Mouse (Mus musculus): ENCODE measurements around the gene Hspa1b. TPM values are rescaled to one million over a fixed set of nuclear protein-coding genes. Genes with fewer than 3 reads are reported as not detected.

Gene Hspa1b
- polyA plus RNA-seq, 1 experiment, result 2.6 TPM

DNA sequence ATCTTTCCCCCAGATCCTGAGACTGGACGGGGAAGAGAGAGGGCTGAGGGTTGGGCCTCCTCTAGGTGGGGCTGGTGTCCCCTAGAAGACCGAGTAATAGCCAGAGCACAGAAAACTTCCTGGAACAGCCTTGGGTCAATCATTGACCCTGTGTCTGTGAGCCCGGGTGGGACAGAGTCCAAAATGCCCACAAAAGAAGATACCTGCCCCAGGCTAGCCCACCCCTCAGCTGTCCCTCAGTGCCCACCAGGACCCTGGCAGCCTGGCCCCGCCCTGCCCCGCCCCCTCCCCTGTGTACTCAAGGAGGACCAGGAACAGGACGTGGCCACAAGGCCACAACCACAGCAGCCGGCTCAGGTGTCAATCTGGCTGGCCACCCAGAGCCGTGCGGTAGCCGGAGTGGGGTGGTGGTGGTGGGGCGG, 43.6 kb downstream of the Hspa1b start:
- H3K27me3 ChIP-seq (ENCODE audit: control insufficient read depth, insufficient read depth, low read length), result no peaks in the 10 kb centered on the region
- peaks cover 13% of the 10 kb centered on the region for H3K4me1 ChIP-seq (ENCODE audit: control insufficient read depth, insufficient read depth, low read length)
- no peak overlapping the region for H3K27ac ChIP-seq (ENCODE audit: control insufficient read depth, insufficient read depth, low read depth, low read length)
- TF ChIP-seq CTCF (IDR thresholded peaks at IDR 0.05; ENCODE audit: control insufficient read depth, insufficient read depth, insufficient replicate concordance, low read depth, low read length) (no peak), POLR2A (IDR thresholded peaks at IDR 0.05; ENCODE audit: control insufficient read depth, low read depth, low read length) (no peak)
- H3K36me3 ChIP-seq (ENCODE audit: control insufficient read depth, insufficient read depth, low read length), result no peaks in the 10 kb centered on the region; the same call in 1 of the 2 replicates
- no peak overlapping the region for H3K4me3 ChIP-seq (ENCODE audit: control insufficient read depth, low read depth, low read length)

DNA sequence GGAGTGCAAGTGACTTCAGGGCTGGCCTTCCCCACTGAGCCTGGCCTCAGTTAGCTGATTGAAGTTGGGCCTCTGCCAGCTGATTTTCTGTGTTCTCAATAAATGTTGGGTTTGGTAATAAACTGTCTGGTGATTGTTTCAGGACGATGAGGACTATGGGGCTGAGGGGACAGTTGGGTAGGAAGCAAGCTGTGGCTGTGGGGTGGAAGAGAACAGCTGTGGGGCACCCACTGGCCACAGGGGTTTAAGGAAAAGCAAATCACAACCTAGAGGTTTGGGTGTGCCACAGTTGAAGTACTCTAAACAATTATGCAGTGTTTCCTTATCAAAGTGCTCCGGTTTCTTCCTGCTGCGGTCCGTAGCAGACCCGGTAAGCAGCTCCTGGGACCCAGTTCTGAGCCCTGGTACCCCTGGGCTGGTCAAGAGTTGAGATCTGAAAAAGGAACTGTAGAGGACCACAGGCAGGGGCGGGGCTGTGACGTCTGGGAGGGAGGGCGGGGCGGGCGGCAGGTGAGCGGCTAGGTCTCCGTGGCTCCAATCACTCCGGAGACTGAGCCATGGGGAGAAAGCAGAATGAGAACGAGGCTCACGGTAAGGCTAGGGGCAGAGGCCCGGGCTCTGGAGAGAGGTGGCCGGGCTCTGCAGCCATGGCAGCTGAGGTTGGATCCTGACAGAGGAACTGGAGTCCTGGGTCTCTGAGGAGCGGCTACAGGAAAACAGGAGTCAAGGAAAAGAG, 44.9 kb downstream of the Hspa1b start, which contains the start of gene Slc44a4:
TSS of gene Slc44a4 (plus strand) at position 537 of the 736 bp plus-strand sequence.
- no peak within 1 kb of the TSS for H3K4me3 ChIP-seq (ENCODE audit: control insufficient read depth, low read depth, low read length)

DNA sequence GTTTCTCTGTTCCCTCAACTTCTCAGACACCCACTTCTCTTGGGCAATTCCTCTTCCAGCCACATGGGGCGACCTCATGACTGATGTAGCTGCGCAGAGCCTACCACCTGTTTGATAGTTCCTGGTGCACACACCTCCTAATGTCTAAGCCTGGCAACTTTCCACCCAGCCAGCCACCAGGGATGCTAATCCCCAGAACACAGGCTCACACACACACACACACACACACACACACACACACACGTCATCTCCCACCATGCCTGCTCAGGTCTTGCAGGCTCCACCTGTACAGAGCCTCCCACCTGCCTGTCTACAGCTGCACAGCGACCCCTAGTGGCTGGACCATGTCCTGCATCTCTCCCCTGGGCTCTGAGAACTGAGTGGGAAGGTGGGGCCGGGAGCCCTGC, 47.1 kb downstream of the Hspa1b start:
- Histone ChIP-seq H3K27ac (ENCODE audit: control insufficient read depth, insufficient read depth, low read depth, low read length) (no peak overlapping the region), H3K4me3 (ENCODE audit: control insufficient read depth, low read depth, low read length) (no peak overlapping the region), H3K36me3 (ENCODE audit: control insufficient read depth, insufficient read depth, low read length) (no peaks in the 10 kb centered on the region; the same call in 1 of the 2 replicates), H3K27me3 (ENCODE audit: control insufficient read depth, insufficient read depth, low read length) (no peaks in the 10 kb centered on the region), H3K4me1 (ENCODE audit: control insufficient read depth, insufficient read depth, low read length) (peaks cover 13% of the 10 kb centered on the region)
- no peak for TF ChIP-seq POLR2A (IDR thresholded peaks at IDR 0.05; ENCODE audit: control insufficient read depth, low read depth, low read length)
- TF ChIP-seq CTCF (IDR thresholded peaks at IDR 0.05; ENCODE audit: control insufficient read depth, insufficient read depth, insufficient replicate concordance, low read depth, low read length), result peak; percentile 92

More for the DNA sequence above, 44.9 kb downstream of the Hspa1b start, which contains the start of gene Slc44a4:
- no peak for TF ChIP-seq POLR2A (IDR thresholded peaks at IDR 0.05; ENCODE audit: control insufficient read depth, low read depth, low read length)
- TF ChIP-seq CTCF (IDR thresholded peaks at IDR 0.05; ENCODE audit: control insufficient read depth, insufficient read depth, insufficient replicate concordance, low read depth, low read length), result no peak
- peaks cover 13% of the 10 kb centered on the region for H3K4me1 ChIP-seq (ENCODE audit: control insufficient read depth, insufficient read depth, low read length)
- H3K36me3 ChIP-seq (ENCODE audit: control insufficient read depth, insufficient read depth, low read length), result no peaks in the 10 kb centered on the region; the same call in 1 of the 2 replicates
- no peak within 1 kb of the TSS for H3K27ac ChIP-seq (ENCODE audit: control insufficient read depth, insufficient read depth, low read depth, low read length)
- no peaks in the 10 kb centered on the region for H3K27me3 ChIP-seq (ENCODE audit: control insufficient read depth, insufficient read depth, low read length)

DNA sequence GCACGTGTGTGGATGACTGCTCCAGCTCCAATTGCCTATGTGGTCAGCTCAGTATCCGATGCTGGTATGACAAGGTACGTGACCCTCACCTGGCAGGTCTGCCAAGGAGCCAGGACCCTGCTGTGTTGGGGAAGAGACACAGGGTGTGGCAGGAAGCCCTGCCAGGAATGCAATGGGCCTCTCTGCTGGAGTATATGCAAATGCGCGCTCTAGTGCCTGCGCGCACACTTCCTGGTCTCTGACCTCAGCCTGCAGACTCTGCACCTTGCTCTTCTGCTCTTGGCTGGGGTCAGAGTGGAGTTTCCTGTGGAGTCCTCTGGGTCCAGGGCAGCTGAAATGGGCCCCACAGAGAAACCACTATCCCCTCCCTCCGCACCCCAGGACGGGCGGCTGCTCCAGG, 48.1 kb downstream of the Hspa1b start:
- TF ChIP-seq POLR2A (IDR thresholded peaks at IDR 0.05; ENCODE audit: control insufficient read depth, low read depth, low read length) (no peak), CTCF (IDR thresholded peaks at IDR 0.05; ENCODE audit: control insufficient read depth, insufficient read depth, insufficient replicate concordance, low read depth, low read length) (no peak)
- H3K27ac ChIP-seq (ENCODE audit: control insufficient read depth, insufficient read depth, low read depth, low read length), result no peak overlapping the region
- H3K4me3 ChIP-seq (ENCODE audit: control insufficient read depth, low read depth, low read length), result no peak overlapping the region
- H3K36me3 ChIP-seq (ENCODE audit: control insufficient read depth, insufficient read depth, low read length), result no peaks in the 10 kb centered on the region; the same call in 1 of the 2 replicates
- H3K27me3 ChIP-seq (ENCODE audit: control insufficient read depth, insufficient read depth, low read length), result no peaks in the 10 kb centered on the region
- peaks cover 13% of the 10 kb centered on the region for H3K4me1 ChIP-seq (ENCODE audit: control insufficient read depth, insufficient read depth, low read length)

Other genes with a start within 250 kb of the Hspa1b start
- gene C4b, start 215.4 kb downstream of the Hspa1b start, polyA plus RNA-seq (2012; rRNA removed), result 15.0 and 17.6 TPM in 2 replicates
- gene Cyp21a1, start 154.7 kb downstream of the Hspa1b start, polyA plus RNA-seq (2012; rRNA removed), result 1.1 and 1.4 TPM in 2 replicates
- 41.3 and 46.3 TPM in 2 replicates for gene Stk19, start 122.3 kb downstream of the Hspa1b start, polyA plus RNA-seq (2012; rRNA removed)
- gene Dxo, start 122.2 kb downstream of the Hspa1b start, polyA plus RNA-seq (2012; rRNA removed), result 51.3 and 61.0 TPM in 2 replicates
- 137 and 142 TPM in 2 replicates for gene Skiv2l, start 109.0 kb downstream of the Hspa1b start, polyA plus RNA-seq (2012; rRNA removed)
- 173 and 180 TPM in 2 replicates for gene Nelfe, start 108.8 kb downstream of the Hspa1b start, polyA plus RNA-seq (2012; rRNA removed)
- 1.1 and 1.2 TPM in 2 replicates for gene Cfb, start 96.7 kb downstream of the Hspa1b start, polyA plus RNA-seq (2012; rRNA removed)
- gene Zbtb12, start 79.8 kb downstream of the Hspa1b start, polyA plus RNA-seq (2012; rRNA removed), result 4.0 and 4.7 TPM in 2 replicates
- gene Gm20547, start 77.2 kb downstream of the Hspa1b start, polyA plus RNA-seq (2012; rRNA removed), result not detected in 2 replicates
- 14.8 and 15.3 TPM in 2 replicates for gene C2, start 61.0 kb downstream of the Hspa1b start, polyA plus RNA-seq (2012; rRNA removed)
- gene Ehmt2, start 60.8 kb downstream of the Hspa1b start, polyA plus RNA-seq (2012; rRNA removed), result 344 and 384 TPM in 2 replicates
- gene Slc44a4, start 44.8 kb downstream of the Hspa1b start, polyA plus RNA-seq (2012; rRNA removed), result 0.52 and 2.2 TPM in 2 replicates
- 4.1 and 7.9 TPM in 2 replicates for gene Neu1, start 28.0 kb downstream of the Hspa1b start, polyA plus RNA-seq (2012; rRNA removed)
- not detected in 2 replicates for gene Gm20481, start 10.7 kb upstream of the Hspa1b start, polyA plus RNA-seq (2012; rRNA removed)
- 4.4 and 5.5 TPM in 2 replicates for gene Hspa1a, start 12.9 kb upstream of the Hspa1b start, polyA plus RNA-seq (2012; rRNA removed)
- 718 and 731 TPM in 2 replicates for gene Hspa1l, start 13.5 kb upstream of the Hspa1b start, polyA plus RNA-seq (2012; rRNA removed)
- gene Lsm2, start 22.6 kb upstream of the Hspa1b start, polyA plus RNA-seq (2012; rRNA removed), result 480 and 579 TPM in 2 replicates
- gene Vars, start 41.7 kb upstream of the Hspa1b start, polyA plus RNA-seq (2012; rRNA removed), result 261 and 309 TPM in 2 replicates
- gene Vwa7, start 57.3 kb upstream of the Hspa1b start, polyA plus RNA-seq (2012; rRNA removed), result 0.65 and 0.84 TPM in 2 replicates
- 3.5 and 3.8 TPM in 2 replicates for gene Sapcd1, start 68.8 kb upstream of the Hspa1b start, polyA plus RNA-seq (2012; rRNA removed)
- gene Msh5, start 87.5 kb upstream of the Hspa1b start, polyA plus RNA-seq (2012; rRNA removed), result 19.3 and 20.4 TPM in 2 replicates
- gene Clic1, start 90.7 kb upstream of the Hspa1b start, polyA plus RNA-seq (2012; rRNA removed), result 24.1 and 24.8 TPM in 2 replicates
- 11.1 and 14.4 TPM in 2 replicates for gene Ddah2, start 99.8 kb upstream of the Hspa1b start, polyA plus RNA-seq (2012; rRNA removed)
- gene Ly6g6c, start 106.2 kb upstream of the Hspa1b start, polyA plus RNA-seq (2012; rRNA removed), result 117 and 146 TPM in 2 replicates
- gene Mpig6b, start 106.9 kb upstream of the Hspa1b start, polyA plus RNA-seq (2012; rRNA removed), result 3.4 and 3.7 TPM in 2 replicates
- gene Ly6g6e, start 117.7 kb upstream of the Hspa1b start, polyA plus RNA-seq (2012; rRNA removed), result 0.78 and 0.95 TPM in 2 replicates
- gene Ly6g6d, start 118.8 kb upstream of the Hspa1b start, polyA plus RNA-seq (2012; rRNA removed), result 0.85 and 0.99 TPM in 2 replicates
- gene Ly6g6f, start 126.4 kb upstream of the Hspa1b start, polyA plus RNA-seq (2012; rRNA removed), result 1.1 and 1.2 TPM in 2 replicates
- gene Abhd16a, start 130.0 kb upstream of the Hspa1b start, polyA plus RNA-seq (2012; rRNA removed), result 121 and 141 TPM in 2 replicates
- 0.54 TPM in 1 of 2 replicates, not detected in the other for gene Ly6g5c, start 149.0 kb upstream of the Hspa1b start, polyA plus RNA-seq (2012; rRNA removed)
- 2.9 and 3.1 TPM in 2 replicates for gene Ly6g5b, start 156.2 kb upstream of the Hspa1b start, polyA plus RNA-seq (2012; rRNA removed)
- gene Gpank1, start 162.2 kb upstream of the Hspa1b start, polyA plus RNA-seq (2012; rRNA removed), result 70.0 and 73.6 TPM in 2 replicates
- gene Csnk2b, start 162.8 kb upstream of the Hspa1b start, polyA plus RNA-seq (2012; rRNA removed), result 3,095 and 3,228 TPM in 2 replicates
- 0.91 and 2.5 TPM in 2 replicates for gene D17H6S53E, start 167.1 kb upstream of the Hspa1b start, polyA plus RNA-seq (2012; rRNA removed)
- gene Apom, start 172.8 kb upstream of the Hspa1b start, polyA plus RNA-seq (2012; rRNA removed), result 0.41 and 0.48 TPM in 2 replicates
- 709 and 791 TPM in 2 replicates for gene Bag6, start 175.9 kb upstream of the Hspa1b start, polyA plus RNA-seq (2012; rRNA removed)
- gene Prrc2a, start 205.7 kb upstream of the Hspa1b start, polyA plus RNA-seq (2012; rRNA removed), result 515 and 563 TPM in 2 replicates
- 435 and 444 TPM in 2 replicates for gene Aif1, start 216.8 kb upstream of the Hspa1b start, polyA plus RNA-seq (2012; rRNA removed)
- gene Lst1, start 229.2 kb upstream of the Hspa1b start, polyA plus RNA-seq (2012; rRNA removed), result 0.65 and 1.3 TPM in 2 replicates
- gene Ltb, start 235.2 kb upstream of the Hspa1b start, polyA plus RNA-seq (2012; rRNA removed), result 0.86 and 0.87 TPM in 2 replicates
- gene Tnf, start 242.8 kb upstream of the Hspa1b start, polyA plus RNA-seq (2012; rRNA removed), result 0.07 TPM in 1 of 2 replicates, not detected in the other
- 0.07 TPM in 1 of 2 replicates, not detected in the other for gene Lta, start 246.1 kb upstream of the Hspa1b start, polyA plus RNA-seq (2012; rRNA removed)